Mouse (Mus musculus) heart, embryonic 12.5 days (tissue): ENCODE measurements around the gene Kat14. TPM values are rescaled to one million over a fixed set of nuclear protein-coding genes. Genes with fewer than 3 reads are reported as not detected.

Experiments
- ATAC-seq: fragments of 200-750 bp; cut with Nextera tagmentation; 2 replicates; pipeline ENCODE4 v1.8.0; 2017; ENCODE audit warnings: moderate TSS enrichment, moderate library complexity; ENCODE audit not compliant: insufficient number of reproducible peaks, low FRiP score
- H3K27ac ChIP-seq: fragments of 300-500 bp; sonication (generic); 2 replicates; pipeline ENCODE4 v1.5.1; 2016; ENCODE audit warnings: mild to moderate bottlenecking, moderate library complexity; ENCODE audit not compliant: poor library complexity, severe bottlenecking
- H3K27me3 ChIP-seq: fragments of 300-500 bp; sonication (generic); replicated peaks from 2 replicates; pipeline ENCODE4 v1.6.1; 2016; ENCODE audit warnings: mild to moderate bottlenecking, moderate library complexity
- H3K36me3 ChIP-seq: fragments of 300-500 bp; sonication (generic); 2 replicates; pipeline ENCODE4 v1.6.1; 2016; ENCODE audit warnings: mild to moderate bottlenecking, moderate library complexity
- H3K4me1 ChIP-seq: fragments of 300-500 bp; sonication (generic); replicated peaks from 2 replicates; pipeline ENCODE4 v1.6.1; 2016; ENCODE audit warnings: mild to moderate bottlenecking
- H3K4me2 ChIP-seq: fragments of 300-500 bp; sonication (generic); 2 replicates; pipeline ENCODE4 v1.6.1; 2016; ENCODE audit warnings: mild to moderate bottlenecking, moderate library complexity
- H3K4me3 ChIP-seq: fragments of 300-500 bp; sonication (generic); 2 replicates; pipeline ENCODE4 v1.5.1; 2016; ENCODE audit warnings: mild to moderate bottlenecking
- H3K9ac ChIP-seq: fragments of 300-500 bp; sonication (generic); 2 replicates; pipeline ENCODE4 v1.6.1; 2016; ENCODE audit warnings: mild to moderate bottlenecking, moderate library complexity
- H3K9me3 ChIP-seq: fragments of 300-500 bp; sonication (generic); replicated peaks from 2 replicates; pipeline ENCODE4 v1.6.1; 2016; ENCODE audit warnings: mild to moderate bottlenecking, moderate library complexity
- WGBS: fragments of 180-500 bp; shearing (Covaris S2); methylation state at CpG from one replicate; pipeline ENCODE4 v1.1.7; 2016; 5-methylcytosine and 5-hydroxymethylcytosine counted together
- polyA plus RNA-seq: library from polyadenylated mRNA; unstranded; fragments of >200 nt; fragmentation: Nextera tagmentation; extraction: Ambion mirVana; gene quantifications from 2 replicates; pipeline ENCODE4 v1.2.1, GENCODE M21; 2016

The Kat14 gene
- polyA plus RNA-seq, 1 experiment from 2014 or later = 27.5 TPM

- Histone ChIP-seq H3K27ac (no peak overlapping the region), H3K4me2 (no peak overlapping the region), H3K36me3 (no peaks in the 10 kb centered on the region), H3K9me3 (no peaks in the 10 kb centered on the region), H3K9ac (no peak overlapping the region), H3K4me3 (no peak overlapping the region), H3K27me3 (no peaks in the 10 kb centered on the region), H3K4me1 (no peaks in the 10 kb centered on the region; the same call in 1 of the 2 replicates)
- 53% methylated on average over 5 of the region's 5 CpGs for WGBS
- ATAC-seq = peak; percentile 57; the same call in 1 of the 2 replicates
Observed at GRCm38 (mm10) chr2:144427852-144428251, 59.1 kb downstream of the Kat14 start.

GRCm38 (mm10) chr2:144428659-144429058 is 59.9 kb downstream of the Kat14 start:
- ATAC-seq = no peak
- no peaks in the 10 kb centered on the region; the same call in 1 of the 2 replicates for H3K4me1 ChIP-seq
- H3K4me3 ChIP-seq = no peak overlapping the region
- no peaks in the 10 kb centered on the region for H3K9me3 ChIP-seq
- whole genome bisulfite sequencing = 82% methylated on average over 8 of the region's 8 CpGs
- no peak overlapping the region for H3K4me2 ChIP-seq
- no peak overlapping the region for H3K9ac ChIP-seq
- H3K27me3 ChIP-seq = no peaks in the 10 kb centered on the region
- no peak overlapping the region for H3K27ac ChIP-seq
- no peaks in the 10 kb centered on the region for H3K36me3 ChIP-seq

- Histone ChIP-seq H3K36me3 (no peaks in the 10 kb centered on the region), H3K9ac (no peak overlapping the region), H3K4me2 (no peak overlapping the region), H3K27ac (no peak overlapping the region), H3K4me1 (no peaks in the 10 kb centered on the region; the same call in 1 of the 2 replicates), H3K27me3 (no peaks in the 10 kb centered on the region), H3K9me3 (no peaks in the 10 kb centered on the region), H3K4me3 (no peak overlapping the region)
- WGBS = 77% methylated on average over 7 of the region's 7 CpGs
- ATAC-seq = no peak
Observed at GRCm38 (mm10) chr2:144429171-144429570, 60.4 kb downstream of the Kat14 start.

GRCm38 (mm10) chr2:144431286-144431825 is 62.6 kb downstream of the Kat14 start:
- Histone ChIP-seq H3K4me2 (no peak overlapping the region), H3K4me1 (no peaks in the 10 kb centered on the region; the same call in 1 of the 2 replicates), H3K4me3 (no peak overlapping the region), H3K36me3 (no peaks in the 10 kb centered on the region), H3K9me3 (no peaks in the 10 kb centered on the region), H3K27me3 (no peaks in the 10 kb centered on the region), H3K9ac (no peak overlapping the region), H3K27ac (no peak overlapping the region)
- WGBS = 76% methylated on average over 5 of the region's 5 CpGs
- no peak for ATAC-seq

GRCm38 (mm10) chr2:144435679-144436078 is 66.9 kb downstream of the Kat14 start:
- 78% methylated on average over 10 of the region's 10 CpGs for WGBS
- H3K27ac ChIP-seq = no peak overlapping the region
- no peak overlapping the region for H3K9ac ChIP-seq
- H3K4me1 ChIP-seq = no peaks in the 10 kb centered on the region
- no peaks in the 10 kb centered on the region for H3K36me3 ChIP-seq
- no peaks in the 10 kb centered on the region for H3K9me3 ChIP-seq
- no peaks in the 10 kb centered on the region for H3K27me3 ChIP-seq
- ATAC-seq = no peak
- no peak overlapping the region for H3K4me3 ChIP-seq
- no peak overlapping the region for H3K4me2 ChIP-seq

- Histone ChIP-seq H3K9ac (no peak overlapping the region), H3K4me2 (no peak overlapping the region), H3K9me3 (no peaks in the 10 kb centered on the region), H3K27me3 (no peaks in the 10 kb centered on the region), H3K27ac (no peak overlapping the region), H3K4me3 (no peak overlapping the region), H3K36me3 (no peaks in the 10 kb centered on the region), H3K4me1 (no peaks in the 10 kb centered on the region)
- WGBS = 53% methylated on average over 4 of the region's 4 CpGs
- ATAC-seq = no peak
Observed at GRCm38 (mm10) chr2:144438424-144438823, 69.6 kb downstream of the Kat14 start.

GRCm38 (mm10) chr2:144439191-144439700 is 70.5 kb downstream of the Kat14 start:
- no peak overlapping the region for H3K4me3 ChIP-seq
- no peaks in the 10 kb centered on the region for H3K9me3 ChIP-seq
- no peaks in the 10 kb centered on the region for H3K4me1 ChIP-seq
- no peak for ATAC-seq
- no peak overlapping the region for H3K9ac ChIP-seq
- 64% methylated on average over 3 of the region's 3 CpGs for WGBS
- H3K27ac ChIP-seq = no peak overlapping the region
- H3K4me2 ChIP-seq = no peak overlapping the region
- H3K27me3 ChIP-seq = no peaks in the 10 kb centered on the region
- H3K36me3 ChIP-seq = no peaks in the 10 kb centered on the region

GRCm38 (mm10) chr2:144441386-144441915 is 72.7 kb downstream of the Kat14 start:
- 0 out of 2 replicates have a peak, but pooled peaks cover 5% of the 10 kb centered on the region for H3K27me3 ChIP-seq
- WGBS = 79% methylated on average over 11 of the region's 11 CpGs
- no peak overlapping the region for H3K4me3 ChIP-seq
- no peak for ATAC-seq
- H3K27ac ChIP-seq = no peak overlapping the region
- H3K9me3 ChIP-seq = no peaks in the 10 kb centered on the region
- no peaks in the 10 kb centered on the region for H3K36me3 ChIP-seq
- no peaks in the 10 kb centered on the region for H3K4me1 ChIP-seq
- H3K4me2 ChIP-seq = no peak overlapping the region
- no peak overlapping the region for H3K9ac ChIP-seq

GRCm38 (mm10) chr2:144446360-144446999 is 77.7 kb downstream of the Kat14 start:
- Histone ChIP-seq H3K9me3 (no peaks in the 10 kb centered on the region), H3K36me3 (no peaks in the 10 kb centered on the region), H3K9ac (no peak overlapping the region), H3K4me2 (no peak overlapping the region), H3K4me3 (no peak overlapping the region), H3K4me1 (no peaks in the 10 kb centered on the region), H3K27me3 (0 out of 2 replicates have a peak, but pooled peaks cover 9% of the 10 kb centered on the region), H3K27ac (no peak overlapping the region)
- ATAC-seq = no peak
- 66% methylated on average over 7 of the region's 7 CpGs for WGBS

GRCm38 (mm10) chr2:144450378-144450777 is 81.6 kb downstream of the Kat14 start:
- no peak for ATAC-seq
- no peaks in the 10 kb centered on the region for H3K36me3 ChIP-seq
- no peaks in the 10 kb centered on the region for H3K9me3 ChIP-seq
- peaks cover 24% of the 10 kb centered on the region for H3K27me3 ChIP-seq
- no peaks in the 10 kb centered on the region for H3K4me1 ChIP-seq
- H3K4me3 ChIP-seq = no peak overlapping the region
- H3K4me2 ChIP-seq = no peak overlapping the region
- 62% methylated on average over 2 of the region's 2 CpGs for WGBS
- no peak overlapping the region for H3K27ac ChIP-seq
- H3K9ac ChIP-seq = no peak overlapping the region

- Histone ChIP-seq H3K27ac (no peak overlapping the region), H3K9me3 (no peaks in the 10 kb centered on the region), H3K4me3 (no peak overlapping the region), H3K36me3 (no peaks in the 10 kb centered on the region), H3K4me2 (no peak overlapping the region), H3K9ac (no peak overlapping the region), H3K27me3 (peaks cover 30% of the 10 kb centered on the region), H3K4me1 (no peaks in the 10 kb centered on the region)
- 0 out of 2 replicates have a peak, but pooled peaks have one; percentile 36 for ATAC-seq
- WGBS = 11% methylated on average over 8 of the region's 8 CpGs
Observed at GRCm38 (mm10) chr2:144452364-144453008, 83.7 kb downstream of the Kat14 start.
